Mouse (Mus musculus): ENCODE results near the gene Crym. TPM values are rescaled to one million over a fixed set of nuclear protein-coding genes. Genes with fewer than 3 reads are reported as not detected.

Gene Crym
- polyA plus RNA-seq, 1 experiment from 2014 or later: 2.1 TPM

DNA sequence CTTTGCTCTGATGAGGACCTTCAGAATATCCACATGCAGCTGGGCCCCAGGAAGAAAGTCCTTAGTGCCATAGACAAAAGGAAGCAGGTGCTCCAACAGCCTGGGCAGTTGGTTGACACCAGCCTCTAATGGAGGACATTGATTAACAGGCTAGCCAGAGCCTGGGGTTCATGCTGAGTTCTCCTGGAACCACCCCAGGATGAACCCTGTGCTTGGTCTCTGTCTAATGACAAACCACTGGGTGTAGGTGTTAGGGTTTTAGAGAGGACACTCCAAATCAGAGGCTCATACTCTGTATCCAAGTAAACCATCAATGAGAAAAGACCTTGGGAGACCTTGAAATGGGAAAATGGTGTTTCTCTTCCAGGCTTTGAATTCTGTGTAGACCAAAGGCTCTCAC is 19.0 kb downstream of the Crym start:
- Histone ChIP-seq H3K4me1 (ENCODE audit: insufficient read depth, low read depth, low read length) (no peaks in the 10 kb centered on the region), H3K36me3 (ENCODE audit: insufficient read depth, low read length) (no peaks in the 10 kb centered on the region), H3K9ac (replicated peaks; ENCODE audit: low read depth) (no peak overlapping the region), H3K4me2 (replicated peaks; ENCODE audit: low read depth, low read length) (no peak overlapping the region), H3K9me3 (ENCODE audit: low read length) (no peaks in the 10 kb centered on the region), H3K27ac (ENCODE audit: low read length) (no peak overlapping the region), H3K4me3 (ENCODE audit: low read depth, low read length) (no peak overlapping the region), H3K27me3 (replicated peaks; ENCODE audit: insufficient read depth, low read length) (no peaks in the 10 kb centered on the region)
- ATAC-seq (no peak), DNase-seq (ENCODE audit: low spot score) (no peak)
- TF ChIP-seq EP300 (IDR thresholded peaks at IDR 0.05) (no peak), CTCF (IDR thresholded peaks at IDR 0.05) (no peak)

DNA sequence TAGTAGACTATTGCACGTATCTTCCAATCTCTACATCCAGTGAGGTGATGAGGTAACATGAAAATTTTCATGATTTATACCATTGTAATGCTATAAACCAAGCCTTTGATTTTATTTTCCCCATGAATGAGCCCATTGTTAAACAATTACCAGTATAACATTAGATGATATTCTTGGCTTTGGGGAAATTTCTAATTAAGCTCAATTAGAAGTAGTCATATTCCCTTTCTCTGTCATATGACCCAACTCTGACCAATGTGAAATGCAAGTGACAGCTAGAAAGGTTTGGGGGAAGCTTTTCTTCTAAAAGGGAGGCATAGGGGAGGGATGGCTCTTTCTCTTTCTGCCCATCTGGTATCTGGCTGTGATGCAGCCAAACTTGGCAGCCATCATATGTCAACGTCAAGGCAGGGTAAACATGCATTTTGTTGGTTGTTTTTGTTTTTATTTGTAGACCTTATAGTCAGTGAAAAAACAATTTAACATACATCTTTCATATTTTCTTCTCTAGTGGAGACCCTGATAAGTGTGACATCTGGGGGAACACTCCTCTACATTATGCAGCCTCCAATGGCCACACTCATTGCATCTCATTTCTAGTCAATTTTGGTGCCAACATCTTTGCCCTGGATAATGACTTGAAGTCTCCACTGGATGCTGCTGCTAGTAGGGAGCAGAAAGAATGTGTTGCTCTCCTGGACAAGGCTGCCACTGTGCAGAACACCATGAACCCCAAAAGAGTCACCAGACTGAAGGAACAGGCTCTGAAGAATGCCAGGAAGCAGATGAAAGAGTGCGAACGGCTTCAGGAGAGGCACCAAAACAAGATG is 20.3 kb downstream of the Crym start:
- ATAC-seq (no peak), DNase-seq (ENCODE audit: low spot score) (no peak)
- TF ChIP-seq EP300 (IDR thresholded peaks at IDR 0.05) (no peak), CTCF (IDR thresholded peaks at IDR 0.05) (no peak)
- 89% methylated on average over 4 of the region's 4 CpGs for WGBS
- Histone ChIP-seq H3K4me1 (ENCODE audit: insufficient read depth, low read depth, low read length) (no peaks in the 10 kb centered on the region), H3K9me3 (ENCODE audit: low read length) (no peaks in the 10 kb centered on the region), H3K4me2 (replicated peaks; ENCODE audit: low read depth, low read length) (no peak overlapping the region), H3K36me3 (ENCODE audit: insufficient read depth, low read length) (no peaks in the 10 kb centered on the region), H3K27me3 (replicated peaks; ENCODE audit: insufficient read depth, low read length) (no peaks in the 10 kb centered on the region), H3K27ac (ENCODE audit: low read length) (no peak overlapping the region), H3K9ac (replicated peaks; ENCODE audit: low read depth) (no peak overlapping the region), H3K4me3 (ENCODE audit: low read depth, low read length) (no peak overlapping the region)

DNA sequence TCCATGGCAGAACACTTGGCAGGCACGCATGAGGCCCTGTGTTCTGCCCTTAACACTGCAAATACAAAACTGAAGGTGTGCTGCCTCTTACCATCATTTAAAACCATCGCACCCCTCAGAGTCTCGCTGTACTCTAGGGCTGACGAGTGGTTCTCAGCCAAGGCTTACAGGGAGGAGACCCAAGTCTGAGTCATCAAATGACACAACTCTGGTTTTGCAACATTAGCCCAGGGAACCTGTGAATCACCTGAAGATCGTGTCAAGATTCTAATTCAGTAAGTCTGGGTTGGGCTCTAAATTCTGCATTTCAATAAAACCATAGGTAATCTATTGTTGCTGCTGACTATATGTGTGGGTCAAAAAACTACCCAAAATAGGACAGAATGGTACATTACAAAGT is 21.4 kb downstream of the Crym start:
- Histone ChIP-seq H3K4me1 (ENCODE audit: insufficient read depth, low read depth, low read length) (no peaks in the 10 kb centered on the region), H3K9ac (replicated peaks; ENCODE audit: low read depth) (no peak overlapping the region), H3K4me3 (ENCODE audit: low read depth, low read length) (no peak overlapping the region), H3K9me3 (ENCODE audit: low read length) (no peaks in the 10 kb centered on the region), H3K4me2 (replicated peaks; ENCODE audit: low read depth, low read length) (no peak overlapping the region), H3K27ac (ENCODE audit: low read length) (no peak overlapping the region), H3K36me3 (ENCODE audit: insufficient read depth, low read length) (no peaks in the 10 kb centered on the region), H3K27me3 (replicated peaks; ENCODE audit: insufficient read depth, low read length) (no peaks in the 10 kb centered on the region)
- DNase-seq (ENCODE audit: low spot score) (peak; percentile 28), ATAC-seq (no peak)
- no peak for TF ChIP-seq CTCF (IDR thresholded peaks at IDR 0.05)
- TF ChIP-seq EP300 (IDR thresholded peaks at IDR 0.05): no peak
- 65% methylated on average over 5 of the region's 5 CpGs for WGBS

DNA sequence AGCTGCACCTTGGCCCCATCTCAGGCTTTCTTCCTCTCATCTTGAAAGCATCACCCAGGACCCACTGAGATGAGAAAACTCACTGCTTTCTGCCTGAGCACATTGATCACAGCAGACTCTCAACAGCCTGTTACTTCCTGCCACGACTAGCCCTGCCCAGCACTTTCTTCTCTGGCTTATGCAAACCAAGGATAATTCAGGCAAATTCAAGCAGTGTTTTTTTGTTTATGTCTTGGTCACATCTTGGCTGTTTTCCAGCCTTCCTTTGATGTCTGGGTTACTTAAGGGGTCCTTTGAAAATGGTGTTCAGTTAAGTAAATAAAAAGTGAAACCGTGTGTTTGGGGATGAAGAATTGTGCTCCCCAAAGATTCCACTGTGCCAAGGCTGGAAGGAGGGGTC is 23.0 kb downstream of the Crym start:
- H3K9me3 ChIP-seq (ENCODE audit: low read length): no peaks in the 10 kb centered on the region
- no peak overlapping the region for H3K4me3 ChIP-seq (ENCODE audit: low read depth, low read length)
- no peaks in the 10 kb centered on the region for H3K27me3 ChIP-seq (replicated peaks; ENCODE audit: insufficient read depth, low read length)
- 6% methylated on average over 2 of the region's 2 CpGs for WGBS
- H3K9ac ChIP-seq (replicated peaks; ENCODE audit: low read depth): no peak overlapping the region
- H3K4me2 ChIP-seq (replicated peaks; ENCODE audit: low read depth, low read length): no peak overlapping the region
- no peak overlapping the region for H3K27ac ChIP-seq (ENCODE audit: low read length)
- no peak for DNase-seq (ENCODE audit: low spot score)
- H3K4me1 ChIP-seq (ENCODE audit: insufficient read depth, low read depth, low read length): no peaks in the 10 kb centered on the region
- H3K36me3 ChIP-seq (ENCODE audit: insufficient read depth, low read length): no peaks in the 10 kb centered on the region
- no peak for TF ChIP-seq CTCF (IDR thresholded peaks at IDR 0.05)
- TF ChIP-seq EP300 (IDR thresholded peaks at IDR 0.05): no peak
- no peak for ATAC-seq

DNA sequence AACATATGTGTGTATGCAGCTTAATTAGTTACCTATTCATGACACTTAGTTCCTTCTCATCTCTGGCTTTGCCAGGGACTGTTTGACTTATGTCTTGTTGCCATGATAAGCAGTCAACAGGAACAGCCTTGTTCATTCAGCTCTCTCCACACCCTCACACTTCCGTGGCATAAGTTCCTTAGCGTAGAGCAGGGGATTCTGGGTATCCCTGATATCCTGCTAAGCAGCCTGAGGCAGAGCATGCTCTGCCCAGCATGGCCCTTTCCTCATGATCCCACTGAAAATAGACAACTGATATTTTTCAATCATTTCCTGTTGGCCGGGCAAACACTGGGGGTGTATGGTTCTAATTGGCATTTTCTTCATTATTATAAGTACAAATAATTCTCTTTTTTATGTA is 24.3 kb downstream of the Crym start:
- no peak for TF ChIP-seq CTCF (IDR thresholded peaks at IDR 0.05)
- no peak for TF ChIP-seq EP300 (IDR thresholded peaks at IDR 0.05)
- H3K27ac ChIP-seq (ENCODE audit: low read length): no peak overlapping the region
- WGBS: 72% methylated on average over 3 of the region's 3 CpGs
- DNase-seq (ENCODE audit: low spot score) (no peak), ATAC-seq (no peak)
- H3K27me3 ChIP-seq (replicated peaks; ENCODE audit: insufficient read depth, low read length): no peaks in the 10 kb centered on the region
- no peak overlapping the region for H3K4me2 ChIP-seq (replicated peaks; ENCODE audit: low read depth, low read length)
- H3K4me3 ChIP-seq (ENCODE audit: low read depth, low read length): no peak overlapping the region
- H3K9ac ChIP-seq (replicated peaks; ENCODE audit: low read depth): no peak overlapping the region
- no peaks in the 10 kb centered on the region for H3K4me1 ChIP-seq (ENCODE audit: insufficient read depth, low read depth, low read length)
- H3K36me3 ChIP-seq (ENCODE audit: insufficient read depth, low read length): no peaks in the 10 kb centered on the region
- H3K9me3 ChIP-seq (ENCODE audit: low read length): no peaks in the 10 kb centered on the region

DNA sequence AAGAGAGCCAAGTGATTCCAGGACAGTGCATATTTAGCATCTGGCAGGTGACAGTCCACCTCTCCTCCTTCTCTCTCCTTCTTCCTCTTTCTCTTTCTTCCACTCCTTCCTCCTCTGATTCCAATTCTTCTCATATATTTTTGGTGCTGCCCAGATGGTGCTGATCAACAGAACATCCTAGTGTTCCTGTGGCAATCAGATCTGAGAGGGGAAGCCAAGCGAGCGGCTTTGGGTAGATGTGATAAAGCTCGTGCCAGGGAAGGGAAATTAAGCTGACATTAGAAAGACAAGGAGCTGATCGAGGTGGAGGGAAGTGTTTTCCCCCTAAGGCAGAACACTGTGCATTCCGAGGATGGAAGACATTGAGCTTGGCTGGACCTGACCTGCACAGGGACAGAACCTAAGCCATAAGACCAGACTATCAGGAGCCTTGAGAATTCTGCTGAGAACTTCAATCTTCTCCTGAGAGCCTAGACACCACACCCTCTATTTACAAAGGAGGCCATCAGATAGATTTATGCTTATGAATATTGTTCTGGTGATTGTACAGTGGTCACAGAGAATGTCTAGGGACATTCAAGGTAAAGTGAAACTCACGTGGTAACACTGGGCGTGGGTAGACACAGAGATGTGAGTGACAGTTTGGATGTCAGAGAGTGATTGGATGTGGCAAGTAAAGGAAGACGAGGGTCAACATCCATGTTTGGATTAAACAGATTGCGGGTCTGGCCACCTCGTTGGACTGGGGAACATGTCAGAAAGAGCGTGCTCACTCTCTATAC is 27.0 kb downstream of the Crym start:
- WGBS: 72% methylated on average over 11 of the region's 11 CpGs
- Histone ChIP-seq H3K27me3 (replicated peaks; ENCODE audit: insufficient read depth, low read length) (no peaks in the 10 kb centered on the region), H3K4me1 (ENCODE audit: insufficient read depth, low read depth, low read length) (no peaks in the 10 kb centered on the region), H3K4me3 (ENCODE audit: low read depth, low read length) (no peak overlapping the region), H3K36me3 (ENCODE audit: insufficient read depth, low read length) (no peaks in the 10 kb centered on the region), H3K4me2 (replicated peaks; ENCODE audit: low read depth, low read length) (no peak overlapping the region), H3K9ac (replicated peaks; ENCODE audit: low read depth) (no peak overlapping the region), H3K27ac (ENCODE audit: low read length) (no peak overlapping the region), H3K9me3 (ENCODE audit: low read length) (no peaks in the 10 kb centered on the region)
- ATAC-seq: no peak
- TF ChIP-seq EP300 (IDR thresholded peaks at IDR 0.05) (no peak), CTCF (IDR thresholded peaks at IDR 0.05) (no peak)
- no peak for DNase-seq (ENCODE audit: low spot score)
